Mouse (Mus musculus): ENCODE results near the gene Ccr6. TPM values are rescaled to one million over a fixed set of nuclear protein-coding genes. Genes with fewer than 3 reads are reported as not detected.

The Ccr6 gene
- polyA plus RNA-seq, 1 experiment from 2014 or later, result 0.68 TPM

Other genes with a start within 250 kb of the Ccr6 start
- gene Gm49673, start 88.3 kb upstream of the Ccr6 start, polyA plus RNA-seq (2014; fragmentation: Nextera tagmentation; extraction: Ambion mirVana), result 0.28 TPM in 1 of 2 replicates, not detected in the other
- 28.3 and 35.2 TPM in 2 replicates for gene Rnaset2a, start 87.9 kb upstream of the Ccr6 start, polyA plus RNA-seq (2014; fragmentation: Nextera tagmentation; extraction: Ambion mirVana)
- 36.0 and 44.4 TPM in 2 replicates for gene Fgfr1op, start 70.5 kb upstream of the Ccr6 start, polyA plus RNA-seq (2014; fragmentation: Nextera tagmentation; extraction: Ambion mirVana)
- 168 and 170 TPM in 2 replicates for gene Mpc1, start 46.9 kb downstream of the Ccr6 start, polyA plus RNA-seq (2014; fragmentation: Nextera tagmentation; extraction: Ambion mirVana)
- 63.8 and 82.2 TPM in 2 replicates for gene Sft2d1, start 75.1 kb downstream of the Ccr6 start, polyA plus RNA-seq (2014; fragmentation: Nextera tagmentation; extraction: Ambion mirVana)
- 0.32 and 0.65 TPM in 2 replicates for gene Prr18, start 101.4 kb downstream of the Ccr6 start, polyA plus RNA-seq (2014; fragmentation: Nextera tagmentation; extraction: Ambion mirVana)
- gene T2, start 119.9 kb downstream of the Ccr6 start, polyA plus RNA-seq (2014; fragmentation: Nextera tagmentation; extraction: Ambion mirVana), result 0.35 TPM in 1 of 2 replicates, not detected in the other
- gene T, start 198.4 kb downstream of the Ccr6 start, polyA plus RNA-seq (2014; fragmentation: Nextera tagmentation; extraction: Ambion mirVana), result 0.47 and 0.54 TPM in 2 replicates